Mouse (Mus musculus) neutrophil, adult 59 days (primary cell): ENCODE data around the gene Gm49373. TPM values are rescaled to one million over a fixed set of nuclear protein-coding genes. Genes with fewer than 3 reads are reported as not detected.

Experiments used
- total RNA-seq, 2 experiments: library from RNA; stranded (reverse); gene quantifications; 1 replicate in 1 of 2; 2 replicates in 1 of 2; pipeline ENCODE4 v1.2.4; 2023

The Gm49373 gene
- total RNA-seq: under 1 TPM; 0.22 to 0.29 TPM

DNA sequence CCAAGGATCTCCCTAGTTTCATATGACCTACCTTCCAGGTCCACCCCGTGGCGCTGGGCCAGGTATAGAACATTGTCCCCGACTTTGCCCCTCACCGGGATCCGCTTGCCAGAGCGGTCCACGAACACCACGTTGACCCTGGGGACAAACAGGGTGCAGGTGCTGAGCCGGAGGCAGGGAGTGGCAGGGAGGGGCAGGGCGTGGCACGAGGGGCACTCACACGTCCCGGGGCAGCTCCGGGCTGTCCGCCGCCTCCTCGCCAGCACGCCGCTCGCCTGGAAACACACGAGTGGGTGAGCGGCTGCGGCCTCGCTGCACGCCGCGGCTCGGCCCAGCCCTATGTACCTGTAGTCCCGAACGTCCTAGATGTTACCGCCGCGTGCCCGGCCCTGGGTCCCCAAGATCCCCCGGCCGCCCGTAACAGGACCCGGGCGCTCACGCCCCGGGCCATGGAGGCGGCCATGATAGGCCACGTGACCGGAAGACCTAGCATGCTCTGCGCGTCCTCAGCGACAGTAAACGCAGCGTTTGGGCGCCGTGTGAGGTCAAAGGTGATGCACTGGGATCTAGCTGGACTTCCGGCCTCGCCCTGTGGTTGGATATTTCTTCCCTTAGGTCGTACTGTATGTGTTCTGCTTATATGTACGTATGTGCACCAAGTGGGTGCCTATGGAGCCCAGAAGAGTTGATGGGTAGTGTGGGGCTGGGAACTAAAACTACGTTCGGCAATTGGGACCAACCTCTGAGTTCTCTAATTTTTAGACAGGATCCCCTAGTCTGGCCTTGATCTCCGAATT, at the start of gene Gm49373, which contains the start of gene Fdx1l:
Gene Gm49373 (minus strand): TSS at position 53 of the 797 bp plus-strand sequence.
Gene Fdx1l (minus strand): TSS at position 571 of the 797 bp plus-strand sequence.

DNA sequence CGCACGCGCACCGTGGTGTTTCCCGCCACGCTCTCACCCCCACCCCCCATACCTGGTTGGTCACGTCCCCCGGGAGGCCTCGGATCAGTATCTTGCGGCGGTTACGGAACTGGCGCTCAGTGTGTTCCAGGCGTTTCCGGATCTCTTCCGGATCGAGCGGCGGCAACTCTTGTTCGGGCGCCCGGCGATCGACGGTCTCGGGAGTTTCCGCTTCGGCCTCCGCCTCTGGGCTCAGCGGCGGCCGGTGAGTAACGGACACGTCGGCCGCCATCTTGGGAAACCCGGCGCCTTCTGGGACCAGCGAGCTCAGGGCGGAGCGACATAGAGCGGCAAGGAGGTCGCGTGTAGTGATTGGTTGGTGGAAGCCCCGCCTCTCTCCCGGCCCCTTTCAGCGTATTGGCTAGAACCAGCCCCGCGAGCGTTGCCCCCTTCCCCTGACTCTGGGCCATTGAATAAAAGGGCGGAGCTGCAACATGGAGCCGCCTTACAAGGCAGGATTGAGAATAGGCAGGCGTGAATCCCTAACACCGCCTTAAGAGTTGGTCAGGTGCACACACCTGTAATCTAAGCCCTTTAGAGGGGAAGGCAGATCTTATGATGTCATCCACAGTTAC, 18.9 kb upstream of the Gm49373 start, which contains the start of the genes Gm38431 and Raver1:
Gene Gm38431 (minus strand): TSS at position 291 of the 614 bp plus-strand sequence.
Gene Raver1 (minus strand): TSS at position 302 of the 614 bp plus-strand sequence.

DNA sequence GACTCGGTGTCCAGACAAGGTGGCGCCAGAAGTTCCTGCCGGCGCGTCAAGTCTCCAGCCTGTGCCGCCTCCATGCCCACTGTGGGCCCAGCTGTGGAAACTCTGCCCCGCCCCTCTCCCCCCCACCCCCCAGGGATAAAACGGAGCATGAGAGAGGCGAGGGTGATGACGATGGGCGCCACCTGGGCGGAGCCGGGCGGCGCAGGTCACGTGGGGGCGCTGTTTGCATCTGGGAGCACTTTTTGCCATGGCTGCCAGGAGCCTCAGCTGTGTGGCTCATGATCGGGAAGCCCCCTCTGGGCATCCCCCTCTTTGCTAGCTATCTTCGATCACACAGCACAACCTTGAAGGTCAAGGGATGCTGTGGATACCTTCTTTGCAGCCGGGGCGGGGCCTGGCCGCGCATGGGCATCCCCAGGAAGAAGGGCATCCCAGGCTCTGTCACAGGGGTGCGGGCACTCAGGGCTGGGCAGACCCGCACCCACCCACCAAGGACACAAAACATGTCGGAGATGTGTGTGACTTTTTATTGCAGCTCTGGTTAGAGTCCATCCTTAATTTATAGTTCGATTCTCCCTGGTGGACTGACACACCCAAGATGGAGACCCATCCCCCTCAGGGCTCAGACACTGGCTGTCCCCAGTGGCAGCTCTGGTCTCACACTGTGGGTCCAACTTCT, 5.8 kb downstream of the Gm49373 start, which contains the start of gene Zglp1:
Gene Zglp1 (minus strand): TSS at position 88 of the 679 bp plus-strand sequence.

DNA sequence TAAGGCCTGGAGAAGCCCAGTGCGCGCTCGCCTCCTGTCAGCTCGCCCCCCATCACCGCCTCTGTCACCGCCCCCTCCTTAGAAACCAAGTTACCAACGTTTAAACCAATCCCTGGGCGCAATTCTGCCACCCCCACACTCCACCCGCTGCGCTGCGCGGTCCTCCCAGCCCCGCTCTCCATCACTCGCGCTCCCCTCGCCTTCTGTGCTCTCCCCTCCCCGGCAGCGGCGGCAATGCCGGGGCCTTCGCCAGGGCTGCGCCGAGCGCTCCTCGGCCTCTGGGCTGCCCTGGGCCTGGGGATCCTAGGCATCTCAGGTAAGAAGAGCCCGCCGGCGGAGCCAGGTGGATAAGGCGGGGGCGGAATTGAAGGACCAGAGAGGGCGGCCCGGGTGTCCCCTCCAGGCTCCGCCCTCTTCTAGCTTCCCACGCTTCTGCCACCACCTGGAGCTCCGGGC, 41.0 kb downstream of the Gm49373 start, which contains the start of gene Icam5:
Gene Icam5 (plus strand): TSS at position 178 of the 456 bp plus-strand sequence.

DNA sequence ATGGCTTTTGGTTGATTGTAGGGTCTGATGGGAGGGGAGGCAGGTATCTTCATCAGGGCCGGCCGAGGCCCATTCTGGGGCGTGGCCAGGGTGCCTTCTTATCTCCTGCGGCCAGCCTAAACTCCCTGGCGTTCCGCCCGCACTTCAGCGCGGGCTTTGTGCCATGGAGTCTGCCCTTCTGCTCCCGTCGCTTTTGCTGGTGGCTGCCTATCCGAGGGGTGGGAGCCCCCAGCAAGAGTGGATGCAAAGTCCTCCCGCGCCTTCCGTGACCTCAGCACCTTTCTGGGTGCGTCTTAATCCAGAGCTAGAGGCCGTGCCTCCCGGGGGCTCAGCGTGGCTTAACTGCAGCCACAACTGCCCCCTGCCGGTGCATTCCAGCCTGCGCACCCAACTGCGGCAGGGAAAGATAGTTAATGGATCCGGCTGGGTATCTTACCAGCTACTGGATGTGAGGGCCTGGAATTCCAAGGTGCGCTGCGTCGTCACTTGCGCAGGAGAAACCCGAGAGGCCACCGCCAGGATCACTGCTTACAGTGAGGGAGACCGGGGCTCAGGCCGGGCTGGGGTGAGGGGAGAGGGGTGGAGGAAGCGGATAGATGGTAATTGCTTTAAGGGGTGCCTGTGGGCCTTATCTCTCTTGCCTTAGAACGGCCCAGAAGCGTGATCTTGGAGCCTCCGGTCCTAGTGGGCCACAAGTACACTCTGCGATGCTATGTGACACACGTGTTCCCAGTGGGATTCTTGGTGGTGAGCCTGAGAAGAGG, 43.4 kb downstream of the Gm49373 start, which contains the start of gene Icam4:
Gene Icam4 (plus strand): TSS at position 83 of the 764 bp plus-strand sequence.

DNA sequence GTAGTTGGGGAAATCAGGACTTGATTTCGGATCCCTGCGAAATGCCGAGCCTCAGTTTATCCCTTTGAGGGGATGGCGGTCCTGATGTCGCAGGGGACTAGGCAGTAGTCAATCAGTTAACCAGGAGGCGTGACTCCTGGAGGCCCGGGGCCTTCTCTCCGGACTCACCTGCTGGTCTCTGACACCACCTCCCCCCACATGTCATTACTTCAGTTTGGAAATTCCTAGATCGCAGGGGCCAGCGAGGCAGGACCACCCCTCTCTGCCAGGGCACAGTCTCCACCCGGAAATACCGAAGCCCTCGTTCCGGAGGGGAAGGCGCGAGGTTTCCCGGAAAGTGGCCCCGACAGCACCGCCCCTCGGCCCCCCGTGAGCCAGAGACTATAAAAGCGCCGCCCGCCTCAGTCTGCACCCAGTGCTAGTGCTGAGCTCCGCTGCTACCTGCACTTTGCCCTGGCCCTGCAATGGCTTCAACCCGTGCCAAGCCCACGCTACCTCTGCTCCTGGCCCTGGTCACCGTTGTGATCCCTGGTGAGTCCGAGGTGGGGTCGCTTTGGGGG, 57.2 kb downstream of the Gm49373 start, which contains the start of gene Icam1:
Gene Icam1 (plus strand): TSS at position 415 of the 560 bp plus-strand sequence.

Other genes with a start within 250 kb of the Gm49373 start
- gene A230050P20Rik, start 204.5 kb downstream of the Gm49373 start, total RNA-seq: 1 to 10 TPM; 5.6 to 6.5 TPM
- 1 to 10 TPM in 1 of 2 experiments, under 1 TPM in 1; 0.22 to 1.0 TPM for gene Angptl6, start 193.4 kb downstream of the Gm49373 start, total RNA-seq
- gene Ppan, start 184.9 kb downstream of the Gm49373 start, total RNA-seq: 10 to 100 TPM; 25.9 to 32.1 TPM
- 10 to 100 TPM; 74.2 to 83.2 TPM for gene Eif3g, start 174.5 kb downstream of the Gm49373 start, total RNA-seq
- gene Dnmt1, start 113.2 kb downstream of the Gm49373 start, total RNA-seq: 100 to 1,000 TPM; 108 to 111 TPM
- gene S1pr2, start 96.3 kb downstream of the Gm49373 start, total RNA-seq: 1 to 10 TPM; 5.7 to 7.9 TPM
- 10 to 100 TPM; 31.9 to 42.1 TPM for gene Mrpl4, start 70.4 kb downstream of the Gm49373 start, total RNA-seq
- gene Icam1, start 57.1 kb downstream of the Gm49373 start, total RNA-seq: 10 to 100 TPM; 16.2 to 16.3 TPM
- 1 to 10 TPM; 2.4 to 4.5 TPM for gene Icam4, start 43.7 kb downstream of the Gm49373 start, total RNA-seq
- gene Icam5, start 41.0 kb downstream of the Gm49373 start, total RNA-seq: not detected
- not detected for gene Zglp1, start 6.0 kb downstream of the Gm49373 start, total RNA-seq
- 1 to 10 TPM; 6.5 to 6.9 TPM for gene Fdx1l, start 518 bp upstream of the Gm49373 start, total RNA-seq
- gene Gm38431, start 18.9 kb upstream of the Gm49373 start, total RNA-seq: 1 to 10 TPM; 1.5 to 2.5 TPM
- gene Raver1, start 18.9 kb upstream of the Gm49373 start, total RNA-seq: 10 to 100 TPM; 49.1 to 62.5 TPM
- 10 to 100 TPM; 40.0 to 51.1 TPM for gene Tyk2, start 58.1 kb upstream of the Gm49373 start, total RNA-seq
- gene Cdc37, start 76.9 kb upstream of the Gm49373 start, total RNA-seq: 10 to 100 TPM; 69.5 to 82.3 TPM
- gene Pde4a, start 92.6 kb upstream of the Gm49373 start, total RNA-seq: 1 to 10 TPM; 5.0 to 7.1 TPM
- gene Keap1, start 166.3 kb upstream of the Gm49373 start, total RNA-seq: 10 to 100 TPM; 27.2 to 28.5 TPM
- gene S1pr5, start 175.3 kb upstream of the Gm49373 start, total RNA-seq: 1 to 10 TPM; 2.2 to 2.4 TPM
- gene Atg4d, start 192.2 kb upstream of the Gm49373 start, total RNA-seq: 10 to 100 TPM; 45.6 to 49.8 TPM
- 10 to 100 TPM; 82.2 to 87.7 TPM for gene Kri1, start 214.9 kb upstream of the Gm49373 start, total RNA-seq
- gene Cdkn2d, start 218.3 kb upstream of the Gm49373 start, total RNA-seq: 100 to 1,000 TPM; 121 to 129 TPM
- 1 to 10 TPM; 3.2 to 3.7 TPM for gene Ap1m2, start 239.2 kb upstream of the Gm49373 start, total RNA-seq
- gene Slc44a2, start 247.6 kb upstream of the Gm49373 start, total RNA-seq: 100 to 1,000 TPM; 130 to 143 TPM